Mouse (Mus musculus): ENCODE measurements around the gene Enox1.
"Not testable (repeated sequence)": the region's sequence is repeated elsewhere in the genome, so short reads cannot be mapped to it uniquely, and the experiment has no call there.

Enox1 gene

DNA sequence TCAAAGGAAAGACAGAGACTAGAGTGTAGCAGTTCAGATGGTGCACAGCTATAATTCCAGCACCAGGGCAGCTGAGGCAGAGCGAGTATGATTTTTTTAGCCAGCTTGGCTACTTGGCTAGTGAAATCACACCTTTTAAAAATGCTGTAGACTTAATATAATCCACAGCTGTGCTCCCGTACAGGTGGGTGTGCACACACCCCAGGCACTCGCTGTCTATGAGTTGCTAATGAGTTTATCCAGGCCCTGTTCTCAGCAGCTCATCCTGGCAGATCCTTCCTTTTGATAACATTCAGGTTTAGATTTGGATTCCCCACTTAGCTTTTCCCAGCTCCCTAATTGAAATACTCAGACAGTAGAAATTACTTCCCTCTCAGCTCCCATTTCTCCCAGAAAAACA lies 353.4 kb downstream of the Enox1 start:
- in situ Hi-C loops (cut with MboI, MseI): no loop called here

DNA sequence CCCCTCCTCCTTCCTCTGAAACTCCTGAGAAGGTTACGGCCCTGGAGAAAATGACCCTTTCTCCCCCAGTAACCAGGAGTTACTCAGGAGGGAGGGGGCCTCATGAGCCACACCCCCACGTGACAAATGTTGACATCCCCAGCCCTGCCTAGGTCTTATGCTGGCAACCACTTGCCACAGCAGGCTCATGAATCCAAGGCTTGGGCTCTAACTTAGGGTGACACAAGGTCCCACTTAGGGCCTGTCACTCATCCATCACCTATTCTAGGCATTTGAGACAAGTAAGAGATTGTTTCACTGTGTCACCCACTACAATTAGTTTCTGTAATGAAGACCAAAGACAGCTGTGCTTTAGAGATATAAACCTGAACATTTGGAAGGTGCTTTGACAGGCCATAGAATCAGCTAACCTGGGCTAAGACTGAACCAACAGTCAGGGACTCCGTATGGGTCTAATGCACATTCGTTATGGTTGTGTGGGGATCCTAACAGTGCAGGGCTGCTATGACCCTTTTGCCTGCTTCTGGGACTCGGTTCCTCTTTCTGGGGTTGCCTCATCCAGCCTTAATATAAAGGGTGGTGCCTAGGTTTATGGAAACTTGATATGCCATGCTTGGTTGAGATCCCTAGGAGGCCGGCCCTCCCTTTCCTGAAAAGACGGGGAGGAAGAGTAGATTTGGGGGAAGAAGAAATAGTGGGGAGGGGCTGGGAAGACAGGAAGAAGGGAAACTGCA lies 354.7 kb downstream of the Enox1 start:
- in situ Hi-C loops (cut with MboI, MseI): no loop called here

- in situ Hi-C loops (cut with MboI, MseI): no loop called here
These were observed 361.5 kb downstream of the Enox1 start for GRCm38 (mm10) chr14:77518017-77518416.

GRCm38 (mm10) chr14:77518941-77519695 lies 362.6 kb downstream of the Enox1 start:
- in situ Hi-C loops (cut with MboI, MseI): no loop called here

- in situ Hi-C loops (cut with MboI, MseI): no loop called here
These were observed 363.1 kb downstream of the Enox1 start for GRCm38 (mm10) chr14:77519701-77520100.

DNA sequence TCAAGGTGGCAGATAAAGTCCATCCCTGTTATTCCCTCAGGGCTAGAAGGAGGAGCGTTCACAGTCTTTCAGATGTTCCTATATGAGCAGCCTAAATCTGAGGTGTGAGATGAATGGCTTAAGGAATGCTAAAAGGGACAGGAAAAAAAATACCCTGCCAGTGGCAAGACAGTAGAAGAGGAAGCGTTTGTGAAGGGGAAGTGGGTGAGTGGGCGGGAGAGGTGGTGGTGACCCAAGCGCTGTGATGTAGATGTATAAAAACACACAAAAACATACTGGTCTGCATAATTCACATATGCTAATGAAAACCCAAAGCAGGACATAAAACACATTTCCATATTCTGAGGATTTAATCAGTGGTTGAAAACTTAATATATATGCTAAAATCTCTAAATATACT lies 367.7 kb downstream of the Enox1 start:
- in situ Hi-C loops (cut with MboI, MseI): no loop called here

- in situ Hi-C loops (cut with MboI, MseI): no loop called here
These were observed 369.7 kb downstream of the Enox1 start for GRCm38 (mm10) chr14:77526262-77526661.

- in situ Hi-C loops (cut with MboI, MseI): no loop called here
These were observed 372.6 kb downstream of the Enox1 start for GRCm38 (mm10) chr14:77529201-77529600.

DNA sequence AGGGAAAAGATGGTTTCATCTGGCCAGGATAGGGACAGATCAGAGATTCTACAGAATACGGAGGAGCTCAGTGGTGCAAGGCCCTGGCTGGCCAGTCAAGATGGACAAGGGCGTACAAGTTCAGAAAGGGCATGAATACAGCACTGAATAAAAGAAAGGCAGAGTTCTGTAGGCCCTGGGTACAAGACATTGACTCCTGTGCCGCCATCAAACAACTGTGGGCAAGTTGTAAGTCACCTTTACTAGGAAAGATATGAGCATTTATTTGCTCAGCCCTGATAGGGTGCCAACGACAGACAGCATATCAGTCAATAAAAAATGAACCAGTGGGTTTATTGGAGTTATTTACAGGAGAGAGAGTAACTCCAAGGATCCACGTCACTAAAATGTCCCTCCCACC lies 373.1 kb downstream of the Enox1 start:
- in situ Hi-C loops (cut with MboI, MseI): no loop called here

DNA sequence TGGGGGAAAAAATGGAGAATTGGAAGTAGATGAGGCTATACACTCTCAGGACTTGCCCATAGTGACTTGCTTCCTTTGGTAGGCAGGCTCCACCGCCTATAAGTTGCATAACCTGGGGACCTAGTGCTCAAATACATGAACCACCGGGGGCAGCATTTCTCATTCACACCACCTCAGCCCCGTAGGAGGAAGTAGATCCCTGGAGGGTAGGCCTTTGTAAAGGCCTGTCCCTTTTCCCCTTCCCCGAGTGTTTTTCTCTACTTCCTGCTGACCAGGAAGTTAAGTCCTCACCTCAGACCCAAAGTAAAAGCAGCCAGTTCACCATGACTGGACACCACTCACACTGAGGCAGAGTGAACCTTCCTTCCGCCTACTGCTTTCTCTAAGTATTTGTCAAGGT lies 377.1 kb downstream of the Enox1 start:
- in situ Hi-C loops (cut with MboI, MseI): no loop called here

DNA sequence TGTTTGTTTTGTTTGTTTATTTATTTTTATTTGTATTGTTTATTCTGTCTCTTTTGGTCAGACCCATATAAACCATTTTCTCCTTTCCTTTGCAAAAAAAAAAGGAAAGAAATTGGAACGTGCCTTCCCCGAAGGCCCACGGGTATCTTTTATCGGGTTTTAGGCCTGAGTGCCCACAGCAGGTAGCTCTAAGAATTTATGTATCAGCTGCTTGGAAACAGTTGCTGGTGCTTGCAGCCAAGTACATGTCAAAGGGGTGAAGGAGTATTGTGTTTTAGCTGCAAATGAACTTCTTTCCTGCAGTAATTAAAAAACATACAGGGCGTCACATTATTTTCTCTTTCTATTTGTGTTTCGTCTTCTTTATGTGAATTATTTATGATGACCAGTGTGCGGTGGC lies 377.6 kb downstream of the Enox1 start:
- in situ Hi-C loops (cut with MboI, MseI): no loop called here

GRCm38 (mm10) chr14:77536592-77536991 lies 380.0 kb downstream of the Enox1 start:
- in situ Hi-C loops (cut with MboI, MseI): no loop called here

DNA sequence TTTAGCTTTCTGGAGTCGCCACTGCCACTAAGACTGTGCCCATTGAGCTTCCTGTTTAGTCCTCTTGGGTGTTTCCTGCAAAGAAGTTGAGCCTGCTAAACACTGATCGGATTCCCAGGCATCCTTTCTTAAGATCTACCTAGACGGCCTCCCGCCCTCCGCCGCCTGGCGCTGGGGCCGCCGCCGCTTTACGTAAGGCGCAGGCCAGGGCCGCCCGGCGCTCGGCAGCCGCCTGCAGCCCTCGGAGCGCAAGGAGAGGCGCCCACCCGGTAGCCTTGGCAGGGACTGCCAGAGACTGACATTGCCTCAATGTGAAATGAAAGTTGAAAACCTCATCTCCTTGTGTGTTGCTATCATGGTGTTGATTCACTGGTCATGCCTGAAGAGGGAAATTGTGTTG lies 383.0 kb downstream of the Enox1 start:
- in situ Hi-C loops (cut with MboI, MseI): not testable (repeated sequence)

- in situ Hi-C loops (cut with MboI, MseI): no loop called here
These were observed 385.4 kb downstream of the Enox1 start for GRCm38 (mm10) chr14:77541925-77542324.

DNA sequence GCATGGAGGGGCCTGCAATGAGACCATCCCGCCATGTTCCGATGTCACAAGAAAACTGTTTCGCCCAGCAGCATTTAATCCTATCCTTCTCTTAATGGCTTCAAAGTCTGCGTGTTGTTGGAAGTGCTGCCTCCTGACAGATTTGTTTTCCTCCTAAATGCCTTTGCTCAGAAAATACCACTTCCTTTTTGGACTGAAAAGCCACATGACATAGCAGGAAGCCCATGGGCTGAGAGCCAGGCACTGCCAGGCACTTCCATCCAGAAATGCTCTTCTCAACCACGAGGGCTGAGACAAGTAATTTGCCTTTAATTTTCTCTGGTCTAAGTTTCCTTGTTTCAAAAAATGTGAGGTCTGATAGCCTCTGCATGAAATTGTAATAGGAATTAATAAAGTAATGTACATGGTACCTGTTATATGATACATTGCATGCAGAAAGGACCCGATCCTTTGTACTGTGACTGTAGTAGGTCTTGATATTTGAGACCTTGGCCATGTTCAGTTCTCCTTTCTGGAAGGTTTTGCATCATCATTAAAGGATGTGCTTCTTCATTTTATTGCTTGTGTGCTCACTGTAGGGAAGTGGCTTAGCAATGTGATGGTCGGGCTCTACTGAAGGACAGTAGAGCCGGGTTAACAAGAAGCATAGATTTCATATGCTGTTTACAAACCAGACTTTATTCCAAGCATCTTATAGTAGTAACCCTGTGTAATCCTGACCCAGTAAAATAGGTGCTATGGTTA lies 390.1 kb downstream of the Enox1 start:
- in situ Hi-C loops (cut with MboI, MseI): no loop called here

- in situ Hi-C loops (cut with MboI, MseI): no loop called here
These were observed 390.8 kb downstream of the Enox1 start for GRCm38 (mm10) chr14:77547351-77547750.

- in situ Hi-C loops (cut with MboI, MseI): no loop called here
These were observed 392.4 kb downstream of the Enox1 start for GRCm38 (mm10) chr14:77548963-77549362.

GRCm38 (mm10) chr14:77557446-77558070 lies 401.0 kb downstream of the Enox1 start:
- in situ Hi-C loops (cut with MboI, MseI): no loop called here

DNA sequence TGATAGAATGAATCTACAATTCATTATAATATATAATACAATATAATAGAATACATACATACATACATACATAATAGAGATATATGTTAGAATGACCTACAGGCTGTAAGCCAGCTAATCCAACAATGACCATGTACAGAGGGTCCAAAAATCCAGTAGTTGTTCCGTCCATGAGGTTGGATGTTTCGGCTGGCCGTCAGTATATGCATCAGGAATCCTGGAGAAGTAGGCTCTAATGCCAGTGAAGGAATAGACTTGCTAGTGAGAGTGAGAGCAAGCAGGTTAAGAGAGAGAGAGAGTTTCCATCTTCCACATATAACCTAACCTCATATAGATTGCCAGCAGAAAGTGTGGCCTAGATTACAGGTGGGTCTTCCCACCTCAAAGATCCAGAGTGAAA lies 402.3 kb downstream of the Enox1 start:
- in situ Hi-C loops (cut with MboI, MseI): no loop called here

DNA sequence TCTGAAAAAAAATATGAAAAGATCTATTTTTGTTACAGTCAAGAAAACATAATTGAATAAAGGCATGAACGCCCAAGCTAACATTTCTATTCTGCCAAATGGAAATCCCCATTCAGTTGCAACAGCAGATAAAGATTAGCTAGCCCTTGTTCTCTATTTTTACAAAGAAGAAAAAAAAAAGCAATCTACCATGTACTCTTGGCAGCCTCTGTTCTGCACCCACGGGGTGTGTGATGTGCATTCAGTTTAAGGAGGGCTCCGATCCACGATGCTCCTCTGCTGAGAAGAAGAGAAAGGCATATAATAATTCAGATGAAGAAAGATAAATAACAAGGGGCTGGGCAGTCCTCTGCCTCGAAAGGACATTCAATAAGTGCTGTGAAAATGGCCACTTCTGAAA lies 403.2 kb downstream of the Enox1 start:
- in situ Hi-C loops (cut with MboI, MseI): no loop called here

DNA sequence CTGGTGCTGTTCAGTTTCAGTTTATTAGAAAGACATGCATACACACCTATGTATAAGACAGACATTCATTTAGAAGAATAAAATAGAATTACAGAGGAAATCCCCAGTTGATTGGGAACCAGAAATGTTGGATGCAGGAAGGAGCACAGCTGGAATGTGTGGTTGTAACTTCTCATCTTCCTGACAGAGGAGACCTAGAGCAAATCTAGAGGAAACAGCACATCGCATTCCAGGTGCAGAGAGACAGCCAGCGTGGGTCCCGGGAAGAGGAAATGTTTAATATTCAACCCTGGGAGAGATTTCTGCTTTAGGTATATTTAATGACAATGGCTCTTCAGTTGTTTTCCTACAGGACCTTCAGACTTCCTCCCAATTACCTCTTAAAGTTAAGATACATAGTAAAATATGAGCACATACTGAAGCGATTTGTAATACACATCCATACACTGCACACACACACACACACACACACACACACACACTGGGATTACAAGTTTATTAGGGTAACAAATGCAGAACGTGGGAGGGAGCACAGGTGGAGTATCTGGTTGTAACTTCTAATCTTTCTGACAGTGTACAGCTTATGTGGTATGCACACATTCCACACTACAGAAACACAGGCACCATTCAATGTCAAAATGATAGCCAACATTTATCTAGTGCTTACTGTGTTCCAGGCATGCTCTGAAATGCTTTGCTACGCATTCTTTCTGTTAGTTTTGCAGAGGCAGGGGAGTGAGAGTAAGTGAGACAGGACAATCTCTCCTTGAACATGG lies 405.4 kb downstream of the Enox1 start:
- in situ Hi-C loops (cut with MboI, MseI): no loop called here
